Mouse (Mus musculus): ENCODE results near the gene Cdkn2d. TPM values are rescaled to one million over a fixed set of nuclear protein-coding genes. Genes with fewer than 3 reads are reported as not detected.
"Not testable (repeated sequence)": the region's sequence is repeated elsewhere in the genome, so short reads cannot be mapped to it uniquely, and the experiment has no call there.

Gene Cdkn2d
- polyA plus RNA-seq, 1 experiment from 2014 or later, result 80.4 TPM

GRCm38 (mm10) chr9:21275013-21275710 lies 16.0 kb downstream of the Cdkn2d start:
- H3K9me3 ChIP-seq, result no peaks in the 10 kb centered on the region
- H3K4me2 ChIP-seq, result no peak overlapping the region
- peaks cover 26% of the 10 kb centered on the region for H3K4me1 ChIP-seq
- ATAC-seq (ENCODE audit: extremely low read depth, insufficient number of reproducible peaks, low FRiP score, low TSS enrichment), result no peak
- H3K4me3 ChIP-seq, result no peak overlapping the region
- H3K27ac ChIP-seq (replicated peaks), result peak overlapping the region; percentile 50; the same call in 1 of the 2 replicates
- 72% methylated on average over 7 of the region's 7 CpGs for WGBS
- no peak overlapping the region for H3K9ac ChIP-seq
- H3K36me3 ChIP-seq, result peaks cover 100% of the 10 kb centered on the region
- no peaks in the 10 kb centered on the region for H3K27me3 ChIP-seq (replicated peaks)

- H3K9me3 ChIP-seq, result no peaks in the 10 kb centered on the region
- peak overlapping the region; percentile 50 for H3K27ac ChIP-seq (replicated peaks)
- peaks cover 26% of the 10 kb centered on the region for H3K4me1 ChIP-seq
- peaks cover 100% of the 10 kb centered on the region for H3K36me3 ChIP-seq
- H3K4me2 ChIP-seq, result no peak overlapping the region
- H3K4me3 ChIP-seq, result no peak overlapping the region
- ATAC-seq (ENCODE audit: extremely low read depth, insufficient number of reproducible peaks, low FRiP score, low TSS enrichment), result no peak
- no peaks in the 10 kb centered on the region for H3K27me3 ChIP-seq (replicated peaks)
- no peak overlapping the region for H3K9ac ChIP-seq
- 49% methylated on average over 3 of the region's 3 CpGs for WGBS
These were observed 16.9 kb downstream of the Cdkn2d start for GRCm38 (mm10) chr9:21274336-21274735.

- no peaks in the 10 kb centered on the region for H3K9me3 ChIP-seq
- H3K9ac ChIP-seq, result no peak overlapping the region; the same call in 1 of the 2 replicates
- no peak overlapping the region for H3K4me2 ChIP-seq
- peak overlapping the region; percentile 50 for H3K27ac ChIP-seq (replicated peaks)
- no peak for ATAC-seq (ENCODE audit: extremely low read depth, insufficient number of reproducible peaks, low FRiP score, low TSS enrichment)
- H3K4me1 ChIP-seq, result peaks cover 23% of the 10 kb centered on the region
- peaks cover 100% of the 10 kb centered on the region for H3K36me3 ChIP-seq
- 62% methylated on average over 7 of the region's 7 CpGs for WGBS
- no peak overlapping the region for H3K4me3 ChIP-seq
- no peaks in the 10 kb centered on the region for H3K27me3 ChIP-seq (replicated peaks)
These were observed 17.5 kb downstream of the Cdkn2d start for GRCm38 (mm10) chr9:21273520-21274228.

- Histone ChIP-seq H3K9me3 (no peaks in the 10 kb centered on the region), H3K27me3 (replicated peaks) (no peaks in the 10 kb centered on the region), H3K4me2 (no peak overlapping the region), H3K27ac (replicated peaks) (peak overlapping the region; percentile 50), H3K9ac (no peak overlapping the region), H3K4me3 (no peak overlapping the region), H3K36me3 (peaks cover 100% of the 10 kb centered on the region), H3K4me1 (peaks cover 23% of the 10 kb centered on the region)
- no peak for ATAC-seq (ENCODE audit: extremely low read depth, insufficient number of reproducible peaks, low FRiP score, low TSS enrichment)
- 85% methylated on average over 8 of the region's 8 CpGs for WGBS
These were observed 18.1 kb downstream of the Cdkn2d start for GRCm38 (mm10) chr9:21273094-21273493.

- WGBS, result 89% methylated on average over 9 of the region's 9 CpGs
- ATAC-seq (ENCODE audit: extremely low read depth, insufficient number of reproducible peaks, low FRiP score, low TSS enrichment), result no peak
These were observed 18.8 kb downstream of the Cdkn2d start for GRCm38 (mm10) chr9:21272391-21272790.

GRCm38 (mm10) chr9:21269590-21269989 lies 21.6 kb downstream of the Cdkn2d start:
- H3K36me3 ChIP-seq, result peaks cover 79% of the 10 kb centered on the region
- H3K9me3 ChIP-seq; H3K27me3 ChIP-seq (replicated peaks); H3K4me3 ChIP-seq; H3K9ac ChIP-seq; H3K27ac ChIP-seq (replicated peaks); ATAC-seq (ENCODE audit: extremely low read depth, insufficient number of reproducible peaks, low FRiP score, low TSS enrichment); H3K4me2 ChIP-seq: not testable (repeated sequence)
- peaks cover 42% of the 10 kb centered on the region for H3K4me1 ChIP-seq
- WGBS, result 76% methylated on average over 5 of the region's 5 CpGs

More at GRCm38 (mm10) chr9:21272391-21272790, 18.8 kb downstream of the Cdkn2d start:
- no peaks in the 10 kb centered on the region for H3K27me3 ChIP-seq (replicated peaks)
- H3K9me3 ChIP-seq, result no peaks in the 10 kb centered on the region
- peaks cover 29% of the 10 kb centered on the region for H3K4me1 ChIP-seq
- no peak overlapping the region for H3K4me2 ChIP-seq
- H3K36me3 ChIP-seq, result peaks cover 98% of the 10 kb centered on the region
- no peak overlapping the region for H3K27ac ChIP-seq (replicated peaks)
- H3K4me3 ChIP-seq, result no peak overlapping the region
- H3K9ac ChIP-seq, result no peak overlapping the region

GRCm38 (mm10) chr9:21268305-21268704 lies 22.9 kb downstream of the Cdkn2d start:
- 92% methylated on average over 16 of the region's 16 CpGs for WGBS
- ATAC-seq (ENCODE audit: extremely low read depth, insufficient number of reproducible peaks, low FRiP score, low TSS enrichment), result no peak

GRCm38 (mm10) chr9:21266889-21267288 lies 24.3 kb downstream of the Cdkn2d start:
- peaks cover 31% of the 10 kb centered on the region for H3K4me1 ChIP-seq
- no peaks in the 10 kb centered on the region for H3K27me3 ChIP-seq (replicated peaks)
- no peak for ATAC-seq (ENCODE audit: extremely low read depth, insufficient number of reproducible peaks, low FRiP score, low TSS enrichment)
- H3K4me3 ChIP-seq, result peak overlapping the region; percentile 79
- no peaks in the 10 kb centered on the region for H3K9me3 ChIP-seq
- peak overlapping the region; percentile 84 for H3K4me2 ChIP-seq
- peaks cover 52% of the 10 kb centered on the region for H3K36me3 ChIP-seq
- peak overlapping the region; percentile 91 for H3K9ac ChIP-seq
- no peak overlapping the region for H3K27ac ChIP-seq (replicated peaks)
- WGBS, result 77% methylated on average over 5 of the region's 5 CpGs

More at GRCm38 (mm10) chr9:21268305-21268704, 22.9 kb downstream of the Cdkn2d start:
- Histone ChIP-seq H3K4me1 (peaks cover 33% of the 10 kb centered on the region), H3K9ac (no peak overlapping the region), H3K27me3 (replicated peaks) (no peaks in the 10 kb centered on the region), H3K4me3 (no peak overlapping the region), H3K27ac (replicated peaks) (no peak overlapping the region), H3K36me3 (peaks cover 67% of the 10 kb centered on the region), H3K9me3 (no peaks in the 10 kb centered on the region), H3K4me2 (no peak overlapping the region)

GRCm38 (mm10) chr9:21265611-21266010 lies 25.6 kb downstream of the Cdkn2d start:
- Histone ChIP-seq H3K36me3 (peaks cover 40% of the 10 kb centered on the region), H3K4me1 (peaks cover 31% of the 10 kb centered on the region), H3K4me2 (peak overlapping the region; percentile 84), H3K9ac (peak overlapping the region; percentile 91), H3K9me3 (no peaks in the 10 kb centered on the region), H3K27me3 (replicated peaks) (no peaks in the 10 kb centered on the region), H3K4me3 (peak overlapping the region; percentile 79), H3K27ac (replicated peaks) (peak overlapping the region; percentile 76)
- peak; percentile 10; the same call in 1 of the 2 replicates for ATAC-seq (ENCODE audit: extremely low read depth, insufficient number of reproducible peaks, low FRiP score, low TSS enrichment)
- WGBS, result 4% methylated on average over 11 of the region's 11 CpGs

GRCm38 (mm10) chr9:21265000-21265561 lies 26.1 kb downstream of the Cdkn2d start, which contains the start of gene Atg4d:
TSS of gene Atg4d (plus strand) at chr9:21265293.
- Histone ChIP-seq H3K36me3 (peaks cover 34% of the 10 kb centered on the region), H3K4me1 (peaks cover 31% of the 10 kb centered on the region), H3K9me3 (no peaks in the 10 kb centered on the region), H3K4me2 (peak within 1 kb of the TSS; percentile 84), H3K27me3 (replicated peaks) (no peaks in the 10 kb centered on the region), H3K9ac (peak within 1 kb of the TSS; percentile 91), H3K4me3 (peak within 1 kb of the TSS; percentile 79), H3K27ac (replicated peaks) (peak within 1 kb of the TSS; percentile 83)
- peak; percentile 99 for ATAC-seq (ENCODE audit: extremely low read depth, insufficient number of reproducible peaks, low FRiP score, low TSS enrichment)
- WGBS, result under 1% methylated on average over 49 of the region's 49 CpGs

- peaks cover 31% of the 10 kb centered on the region for H3K4me1 ChIP-seq
- H3K4me3 ChIP-seq, result peak overlapping the region; percentile 79
- ATAC-seq (ENCODE audit: extremely low read depth, insufficient number of reproducible peaks, low FRiP score, low TSS enrichment), result peak; percentile 5; the same call in 1 of the 2 replicates
- H3K36me3 ChIP-seq, result peaks cover 28% of the 10 kb centered on the region
- H3K27ac ChIP-seq (replicated peaks), result peak overlapping the region; percentile 83
- H3K4me2 ChIP-seq, result peak overlapping the region; percentile 84
- H3K27me3 ChIP-seq (replicated peaks), result no peaks in the 10 kb centered on the region
- H3K9ac ChIP-seq, result peak overlapping the region; percentile 79
- 12% methylated on average over 17 of the region's 17 CpGs for WGBS
- no peaks in the 10 kb centered on the region for H3K9me3 ChIP-seq
These were observed 26.8 kb downstream of the Cdkn2d start for GRCm38 (mm10) chr9:21264272-21264999.
